Mouse (Mus musculus) E14TG2a.4 (cell line): ENCODE results near the gene Nr6a1.

Source experiments
- CTCF ChIP-seq: conservative IDR thresholded peaks from 2 replicates; pipeline ENCODE4 v1.5.1; 2014; ENCODE audit warnings: low read length
- POU5F1 ChIP-seq: IDR thresholded peaks from 2 replicates; pipeline ENCODE4 v1.6.1; 2014; ENCODE audit warnings: low read length, borderline replicate concordance

GRCm38 (mm10) chr2:38835489-38835888 lies 92.0 kb downstream of the Nr6a1 start:
- TF ChIP-seq CTCF (no peak), POU5F1 (no peak)
